Mouse (Mus musculus) heart, postnatal 4 days (tissue): ENCODE measurements around the gene Ms4a5. TPM values are rescaled to one million over a fixed set of nuclear protein-coding genes. Genes with fewer than 3 reads are reported as not detected.

ENCODE experiments used
- total RNA-seq, 2 experiments: library from RNA; stranded (reverse); gene quantifications; 2 replicates each; pipeline ENCODE4 v1.2.3; 2021

The Ms4a5 gene
- total RNA-seq, 2 experiments from 2014 or later = not detected

Other genes with a start within 250 kb of the Ms4a5 start
- under 1 TPM; 0.25 to 0.26 TPM for gene Ms4a8a, start 202.8 kb downstream of the Ms4a5 start, total RNA-seq
- gene 1700017D01Rik, start 153.0 kb downstream of the Ms4a5 start, total RNA-seq = not detected
- gene 1700025F22Rik, start 118.6 kb downstream of the Ms4a5 start, total RNA-seq = not detected
- gene Ms4a13, start 87.1 kb downstream of the Ms4a5 start, total RNA-seq = not detected
- gene Ms4a12, start 51.4 kb downstream of the Ms4a5 start, total RNA-seq = not detected
- gene Ms4a1, start 17.6 kb downstream of the Ms4a5 start, total RNA-seq = under 1 TPM; 0.36 to 0.57 TPM
- gene Ms4a14, start 30.6 kb upstream of the Ms4a5 start, total RNA-seq = not detected
- 1 to 10 TPM; 1.4 to 2.4 TPM for gene Ms4a7, start 52.3 kb upstream of the Ms4a5 start, total RNA-seq
- 1 to 10 TPM; 1.6 to 2.5 TPM for gene Ms4a4a, start 91.7 kb upstream of the Ms4a5 start, total RNA-seq
- not detected for gene Ms4a4c, start 120.9 kb upstream of the Ms4a5 start, total RNA-seq
- 1 to 10 TPM in 1 of 2 experiments, under 1 TPM in 1; 0.95 to 1.0 TPM for gene Ms4a4b, start 159.7 kb upstream of the Ms4a5 start, total RNA-seq
- gene Ms4a6c, start 185.5 kb upstream of the Ms4a5 start, total RNA-seq = 1 to 10 TPM; 3.5 to 3.8 TPM
- gene Gm8369, start 202.1 kb upstream of the Ms4a5 start, total RNA-seq = not detected
- gene Ms4a6b, start 232.6 kb upstream of the Ms4a5 start, total RNA-seq = 1 to 10 TPM; 2.5 to 3.1 TPM